Mouse (Mus musculus) MEL (cell line): ENCODE data around the gene Ezr. TPM values are rescaled to one million over a fixed set of nuclear protein-coding genes. Genes with fewer than 3 reads are reported as not detected.

ENCODE experiments used
- DNase-seq: peaks from one replicate; pipeline ENCODE4 v3.0.0; 2011; ENCODE audit warnings: low read depth, low spot score
- H3K27ac ChIP-seq: 2 replicates; pipeline ENCODE4 v1.5.1; 2012; ENCODE audit warnings: low read depth, mild to moderate bottlenecking, control low read depth, low read length, moderate library complexity; ENCODE audit not compliant: control insufficient read depth
- H3K27me3 ChIP-seq, 2 experiments: fragments of 150-350 bp in 1 of 2; sonication (generic) in 1 of 2; 2 replicates each; pipeline ENCODE4 v1.6.1; 2012; ENCODE audit warnings: low read length in 2 of 2, mild to moderate bottlenecking in 2 of 2, improper control_type of control experiment in 1 of 2, moderate library complexity in 1 of 2; ENCODE audit not compliant: insufficient read depth in 2 of 2, control insufficient read depth in 1 of 2
- H3K36me3 ChIP-seq, 2 experiments: 2 replicates each; pipeline ENCODE4 v1.6.1; 2012 to 2014; ENCODE audit warnings: low read length in 2 of 2, improper control_type of control experiment in 1 of 2, inconsistent platforms in 1 of 2, mild to moderate bottlenecking in 1 of 2; ENCODE audit not compliant: insufficient read depth in 2 of 2, control insufficient read depth in 1 of 2
- H3K4me1 ChIP-seq, 2 experiments: fragments of 150-350 bp in 1 of 2; sonication (generic) in 1 of 2; 2 replicates each; pipeline ENCODE4 v1.6.1; 2012; ENCODE audit warnings: low read length in 2 of 2, improper control_type of control experiment in 1 of 2, mild to moderate bottlenecking in 1 of 2; ENCODE audit not compliant: insufficient read depth in 2 of 2, control insufficient read depth in 1 of 2
- H3K4me3 ChIP-seq, 2 experiments: fragments of 150-350 bp in 1 of 2; sonication (generic) in 1 of 2; 2 replicates each; pipeline ENCODE4 v1.5.1; 2012; ENCODE audit warnings: low read depth in 2 of 2, low read length in 2 of 2, mild to moderate bottlenecking in 2 of 2, moderate library complexity in 2 of 2, control low read depth in 1 of 2, improper control_type of control experiment in 1 of 2; ENCODE audit not compliant: control insufficient read depth in 1 of 2, insufficient read depth in 1 of 2
- H3K79me2 ChIP-seq: 2 replicates; pipeline ENCODE4 v1.6.1; 2012; ENCODE audit warnings: mild to moderate bottlenecking, low read length, moderate library complexity; ENCODE audit not compliant: control insufficient read depth, poor library complexity, insufficient read depth
- H3K9ac ChIP-seq: 2 replicates; pipeline ENCODE4 v1.6.1; 2012; ENCODE audit warnings: low read depth, mild to moderate bottlenecking, control low read depth, low read length, moderate library complexity; ENCODE audit not compliant: control insufficient read depth, poor library complexity, severe bottlenecking
- H3K9me3 ChIP-seq: fragments of 150-350 bp; sonication (generic); replicated peaks from 2 replicates; pipeline ENCODE4 v1.6.1; 2012; ENCODE audit warnings: mild to moderate bottlenecking, low read length, improper control_type of control experiment, moderate library complexity; ENCODE audit not compliant: insufficient read depth
- BHLHE40 ChIP-seq: IDR thresholded peaks from 2 replicates; pipeline ENCODE4 v1.6.1; 2012; ENCODE audit warnings: low read depth, mild to moderate bottlenecking, inconsistent platforms, low read length, improper control_type of control experiment, borderline replicate concordance
- CHD1 ChIP-seq: IDR thresholded peaks from 2 replicates; pipeline ENCODE4 v1.6.1; 2012; ENCODE audit warnings: low read depth, mild to moderate bottlenecking, inconsistent platforms, low read length, improper control_type of control experiment
- CTCF ChIP-seq, 3 experiments: IDR thresholded peaks in 2 of 3; conservative IDR thresholded peaks in 1 of 3; 2 replicates each; pipeline ENCODE4 v1.5.1; 2011 to 2012; ENCODE audit warnings: low read length in 3 of 3, low read depth in 2 of 3, mild to moderate bottlenecking in 2 of 3, improper control_type of control experiment in 1 of 3, inconsistent platforms in 1 of 3, mixed read lengths in 1 of 3, moderate library complexity in 1 of 3; ENCODE audit not compliant: control insufficient read depth in 1 of 3, insufficient read depth in 1 of 3, poor library complexity in 1 of 3, severe bottlenecking in 1 of 3
- E2F4 ChIP-seq: IDR thresholded peaks from 2 replicates; pipeline ENCODE4 v1.6.1; 2011; ENCODE audit warnings: low read depth, low read length, improper control_type of control experiment, borderline replicate concordance
- GABPA ChIP-seq: IDR thresholded peaks from 2 replicates; pipeline ENCODE4 v1.6.1; 2012; ENCODE audit warnings: low read depth, mild to moderate bottlenecking, inconsistent platforms, low read length, improper control_type of control experiment, moderate library complexity
- GATA1 ChIP-seq: IDR thresholded peaks from 2 replicates; pipeline ENCODE4 v1.6.1; 2011; ENCODE audit warnings: low read depth, low read length, improper control_type of control experiment
- HCFC1 ChIP-seq: IDR thresholded peaks from 2 replicates; pipeline ENCODE4 v1.6.1; 2012; ENCODE audit warnings: low read depth, mild to moderate bottlenecking, inconsistent platforms, low read length, improper control_type of control experiment, moderate library complexity
- JUND ChIP-seq: IDR thresholded peaks from 2 replicates; pipeline ENCODE4 v1.6.1; 2011; ENCODE audit warnings: low read depth, mild to moderate bottlenecking, improper control_type of control experiment, low read length
- KAT2A ChIP-seq: conservative IDR thresholded peaks from 2 replicates; pipeline ENCODE4 v1.6.1; 2012; ENCODE audit warnings: low read depth, low read length, improper control_type of control experiment, inconsistent platforms
- MAX ChIP-seq: IDR thresholded peaks from 2 replicates; pipeline ENCODE4 v1.6.1; 2011; ENCODE audit warnings: low read length, improper control_type of control experiment
- MXI1 ChIP-seq: IDR thresholded peaks from 2 replicates; pipeline ENCODE4 v1.6.1; 2011; ENCODE audit warnings: mild to moderate bottlenecking, low read depth, low read length, improper control_type of control experiment
- MYB ChIP-seq: IDR thresholded peaks from 2 replicates; pipeline ENCODE4 v1.6.1; 2011; ENCODE audit warnings: mild to moderate bottlenecking, low read depth, low read length, improper control_type of control experiment
- NELFE ChIP-seq: IDR thresholded peaks from 2 replicates; pipeline ENCODE4 v1.6.1; 2011; ENCODE audit warnings: low read depth, low read length, improper control_type of control experiment
- NRF1 ChIP-seq: IDR thresholded peaks from 2 replicates; pipeline ENCODE4 v1.6.1; 2014; ENCODE audit warnings: low read depth, mild to moderate bottlenecking, inconsistent platforms, low read length, improper control_type of control experiment, moderate library complexity; ENCODE audit not compliant: poor library complexity, insufficient read depth, severe bottlenecking
- POLR2A ChIP-seq, 2 experiments: IDR thresholded peaks; 2 replicates each; pipeline ENCODE4 v1.6.1; 2011 to 2012; ENCODE audit warnings: low read length in 2 of 2, mild to moderate bottlenecking in 2 of 2, control low read depth in 1 of 2, improper control_type of control experiment in 1 of 2, low read depth in 1 of 2, moderate library complexity in 1 of 2; ENCODE audit not compliant: control insufficient read depth in 1 of 2, insufficient read depth in 1 of 2, poor library complexity in 1 of 2
- POLR2AphosphoS2 ChIP-seq: IDR thresholded peaks from 2 replicates; pipeline ENCODE4 v1.6.1; 2011; ENCODE audit warnings: low read length, improper control_type of control experiment
- POLR2AphosphoS5 ChIP-seq: IDR thresholded peaks from 2 replicates; pipeline ENCODE4 v1.6.1; 2012; ENCODE audit warnings: low read depth, borderline replicate concordance, mild to moderate bottlenecking, inconsistent platforms, low read length, moderate library complexity, mixed read lengths
- RAD21 ChIP-seq: IDR thresholded peaks from 2 replicates; pipeline ENCODE4 v1.6.1; 2011; ENCODE audit warnings: mild to moderate bottlenecking, low read depth, low read length, improper control_type of control experiment
- SMC3 ChIP-seq: IDR thresholded peaks from 2 replicates; pipeline ENCODE4 v1.6.1; 2011; ENCODE audit warnings: low read depth, low read length, improper control_type of control experiment
- TCF12 ChIP-seq: IDR thresholded peaks from 2 replicates; pipeline ENCODE4 v1.6.1; 2014; ENCODE audit warnings: low read depth, mild to moderate bottlenecking, inconsistent platforms, low read length, improper control_type of control experiment, moderate library complexity
- UBTF ChIP-seq: IDR thresholded peaks from 2 replicates; pipeline ENCODE4 v1.6.1; 2012; ENCODE audit warnings: low read depth, mild to moderate bottlenecking, inconsistent platforms, low read length, improper control_type of control experiment, moderate library complexity, borderline replicate concordance; ENCODE audit not compliant: insufficient read depth
- USF1 ChIP-seq: IDR thresholded peaks from 2 replicates; pipeline ENCODE4 v1.6.1; 2014; ENCODE audit warnings: low read depth, mild to moderate bottlenecking, inconsistent platforms, low read length, improper control_type of control experiment, moderate library complexity
- ZC3H11A ChIP-seq: IDR thresholded peaks from 2 replicates; pipeline ENCODE4 v1.6.1; 2012; ENCODE audit warnings: low read depth, mild to moderate bottlenecking, inconsistent platforms, low read length, improper control_type of control experiment
- polyA plus RNA-seq, 2 experiments: library from polyadenylated mRNA; stranded (reverse) in 1 of 2; unstranded in 1 of 2; fragments of >175 nt in 1 of 2; fragments of >200 nt in 1 of 2; gene quantifications; 2 replicates each; pipeline versions ENCODE4 v1.2.1 to v1.2.4; 2012; ENCODE audit warnings: low replicate concordance in 2 of 2, low read depth in 1 of 2; ENCODE audit not compliant: insufficient read length in 2 of 2, insufficient read depth in 1 of 2, missing spikeins in 1 of 2
- total RNA-seq: library from RNA; depleted of rRNA; stranded (reverse); fragments of 300-350 nt; gene quantifications from 2 replicates; pipeline ENCODE4 v1.2.3, GENCODE M21; 2012

Gene Ezr
- total and polyA plus RNA-seq, 3 experiments = 48.7 to 88.7 TPM; not detected in 1

- peaks cover 23% of the 10 kb centered on the region; the same call in 1 of the 2 replicates for H3K79me2 ChIP-seq
- TF ChIP-seq NELFE = no peak
- TF ChIP-seq TCF12 = no peak
- no peak for TF ChIP-seq MYB
- TF ChIP-seq CHD1 = no peak
- TF ChIP-seq POLR2AphosphoS2 = no peak
- TF ChIP-seq NRF1 = no peak
- no peak for TF ChIP-seq MAX
- no peak for TF ChIP-seq RAD21
- no peak for TF ChIP-seq MXI1
- no peak for TF ChIP-seq GATA1
- no peak for TF ChIP-seq HCFC1
- no peak for TF ChIP-seq BHLHE40
- no peak for TF ChIP-seq POLR2A (IDR thresholded peaks at IDR 0.05; ENCODE audit: control insufficient read depth in 1 of 2, insufficient read depth in 1 of 2, low read depth in 1 of 2, low read length in 2 of 2, poor library complexity in 1 of 2)
- TF ChIP-seq KAT2A = no peak
- TF ChIP-seq SMC3 = no peak
- no peak for TF ChIP-seq ZC3H11A
- no peaks in the 10 kb centered on the region for H3K9me3 ChIP-seq
- no peak for DNase-seq
- H3K27me3 ChIP-seq = no peaks in the 10 kb centered on the region
- H3K27ac ChIP-seq = no peak overlapping the region
- H3K9ac ChIP-seq = no peak overlapping the region
- H3K4me3 ChIP-seq = no peak overlapping the region
- H3K36me3 ChIP-seq = peaks cover 0 to 4% of the 10 kb centered on the region in 2 experiments; a peak in 3 of 4 replicates
- H3K4me1 ChIP-seq = peaks cover 2 to 6% of the 10 kb centered on the region in 2 experiments; a peak in 3 of 4 replicates
Measured at GRCm38 (mm10) chr17:6772490-6772773, 10.2 kb downstream of the Ezr start.

GRCm38 (mm10) chr17:6771661-6772489 is 10.7 kb downstream of the Ezr start:
- peaks cover 0 to 4% of the 10 kb centered on the region in 2 experiments; a peak in 3 of 4 replicates for H3K36me3 ChIP-seq

More at GRCm38 (mm10) chr17:6771661-6772489, 10.7 kb downstream of the Ezr start:
- TF ChIP-seq POLR2A (IDR thresholded peaks at IDR 0.05; ENCODE audit: control insufficient read depth in 1 of 2, insufficient read depth in 1 of 2, low read depth in 1 of 2, low read length in 2 of 2, poor library complexity in 1 of 2) = no peak
- TF ChIP-seq UBTF = no peak
- TF ChIP-seq CTCF (IDR thresholded peaks at IDR 0.05 in 2 of 3, conservative IDR thresholded peaks at IDR 0.05 in 1 of 3; ENCODE audit: control insufficient read depth in 1 of 3, insufficient read depth in 1 of 3, low read depth in 2 of 3, low read length in 3 of 3, poor library complexity in 1 of 3, severe bottlenecking in 1 of 3) = no peak
- no peak for TF ChIP-seq USF1
- no peak for TF ChIP-seq BHLHE40
- TF ChIP-seq JUND = no peak
- no peak for TF ChIP-seq RAD21
- TF ChIP-seq POLR2AphosphoS5 = no peak
- TF ChIP-seq CHD1 = no peak
- TF ChIP-seq GABPA = no peak
- TF ChIP-seq E2F4 = no peak
- TF ChIP-seq NELFE = no peak
- TF ChIP-seq, all 39 proteins: peak for 0
- H3K27me3 ChIP-seq = no peaks in the 10 kb centered on the region
- DNase-seq = no peak
- peaks cover 19% of the 10 kb centered on the region; the same call in 1 of the 2 replicates for H3K79me2 ChIP-seq
- H3K27ac ChIP-seq = no peak overlapping the region
- H3K9me3 ChIP-seq = no peaks in the 10 kb centered on the region
- no peak overlapping the region for H3K9ac ChIP-seq
- peaks cover 2 to 6% of the 10 kb centered on the region in 2 experiments; a peak in 3 of 4 replicates for H3K4me1 ChIP-seq
- H3K4me3 ChIP-seq = no peak overlapping the region
